Mouse (Mus musculus) liver (tissue): ENCODE data around the gene Gpx4.

Experiments used
- DNase-seq: peaks from one replicate; pipeline ENCODE4 v3.0.0-alpha.2; 2020; ENCODE audit warnings: mixed read lengths

Gene Gpx4

GRCm38 (mm10) chr10:80105926-80106325, 59.0 kb downstream of the Gpx4 start:
- DNase-seq, result no peak
